Mouse (Mus musculus): ENCODE data around the gene Hlcs.

Hlcs gene

GRCm38 (mm10) chr16:94093151-94093863 is 220.1 kb downstream of the Hlcs start:
- no peak for DNase-seq

GRCm38 (mm10) chr16:94092511-94093150 is 220.7 kb downstream of the Hlcs start:
- no peak for DNase-seq

DNA sequence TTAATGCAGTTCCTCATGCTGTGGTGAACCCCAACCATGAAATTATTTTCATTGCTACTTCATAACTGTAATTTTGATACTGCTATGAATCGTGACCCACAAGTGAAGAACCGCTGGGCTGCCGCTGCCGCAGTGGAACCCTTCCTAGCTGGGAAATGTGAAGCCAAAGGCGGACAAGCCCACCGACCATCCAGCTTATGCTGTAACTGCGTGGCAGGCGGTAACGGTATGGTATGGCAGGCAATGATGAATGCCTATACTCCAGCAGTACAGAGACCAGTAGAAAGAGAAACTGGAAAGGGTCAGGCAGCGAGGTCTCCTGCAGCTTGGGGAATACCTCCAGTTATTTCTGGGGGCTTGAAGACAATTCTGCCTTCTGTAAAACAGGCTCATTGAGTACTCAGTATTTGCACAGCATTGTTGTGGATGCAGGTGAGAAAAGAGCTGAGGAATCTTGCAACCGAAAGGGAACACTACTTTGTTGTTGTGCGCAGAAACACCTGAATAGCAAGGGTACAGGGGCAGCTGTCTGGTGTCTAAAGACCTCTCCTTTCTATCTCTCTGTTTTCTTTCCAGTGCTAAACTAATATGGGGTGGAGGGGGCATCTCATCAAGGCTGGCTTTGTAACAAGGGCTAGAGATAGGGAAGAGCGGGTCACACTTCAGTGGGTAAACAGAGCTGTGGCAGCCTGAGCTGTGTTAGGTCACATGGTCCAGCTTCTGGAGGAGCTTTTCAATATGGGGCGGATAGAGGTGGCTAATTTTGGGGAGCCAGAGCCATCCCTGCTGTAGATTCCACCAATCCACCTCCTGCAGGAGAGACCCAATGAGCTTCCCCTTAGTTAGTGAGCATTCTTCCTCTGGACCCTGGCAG is 224.3 kb downstream of the Hlcs start:
- no peak for DNase-seq

DNA sequence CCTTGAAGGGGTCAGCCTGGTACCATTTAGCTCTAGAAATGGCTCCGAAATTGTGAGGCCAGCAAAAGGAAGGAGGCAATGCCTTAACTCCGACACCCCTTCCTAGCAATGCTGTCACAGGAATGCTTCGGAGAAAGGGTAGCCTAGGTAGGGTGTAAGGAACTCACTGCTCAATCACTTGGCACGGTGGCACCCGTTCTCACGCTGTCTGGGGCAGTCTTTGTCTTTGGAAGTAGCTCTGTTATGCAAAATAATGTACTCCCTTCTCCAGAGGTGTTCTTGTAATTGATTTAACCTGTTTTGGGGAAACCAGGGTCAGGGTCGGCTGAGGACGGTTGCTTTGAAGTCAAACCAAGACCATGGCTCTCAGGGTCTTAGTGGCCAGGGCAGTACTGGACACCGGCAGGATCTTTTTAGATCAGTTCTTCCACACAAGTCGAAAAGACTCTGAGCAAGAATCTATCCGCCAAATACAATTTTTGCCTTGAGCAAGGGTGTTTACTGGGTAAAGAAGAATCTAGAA is 225.1 kb downstream of the Hlcs start:
- DNase-seq, result no peak

DNA sequence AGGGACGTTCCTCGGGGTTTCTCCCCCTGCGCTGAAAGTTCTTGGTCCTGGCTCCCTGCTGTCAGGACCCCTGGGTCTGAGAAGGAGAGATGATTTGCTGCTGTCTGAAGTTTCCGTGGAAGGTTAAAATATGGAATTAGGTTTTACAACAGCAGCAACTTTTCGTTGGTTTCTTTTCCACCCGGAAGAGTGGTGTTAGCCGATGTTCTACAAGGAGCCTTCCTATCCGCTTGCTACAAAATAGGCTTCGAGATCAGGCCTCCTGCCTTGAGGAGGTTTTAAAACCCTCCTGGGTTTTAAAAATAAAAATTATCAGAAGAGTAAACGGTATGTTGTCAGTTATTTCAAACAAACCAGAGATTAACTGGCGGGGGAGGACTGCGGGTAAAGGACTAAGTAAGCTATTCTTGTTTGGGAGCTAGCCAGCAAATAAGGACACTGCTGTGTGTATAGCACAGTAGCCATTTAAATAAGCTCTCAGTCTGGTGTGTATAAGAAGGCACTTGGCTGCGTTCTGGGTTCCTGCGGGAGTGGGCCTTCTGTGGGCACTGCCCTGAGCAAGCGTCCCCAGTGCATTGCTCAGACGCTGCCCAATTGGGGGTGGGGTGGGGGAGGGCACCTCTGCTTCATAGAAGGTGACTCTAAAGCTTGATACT is 225.7 kb downstream of the Hlcs start:
- no peak for DNase-seq

- peak in 1 of 2 experiments; percentile 27 for DNase-seq
These were observed 226.4 kb downstream of the Hlcs start for GRCm38 (mm10) chr16:94086701-94087569.

DNA sequence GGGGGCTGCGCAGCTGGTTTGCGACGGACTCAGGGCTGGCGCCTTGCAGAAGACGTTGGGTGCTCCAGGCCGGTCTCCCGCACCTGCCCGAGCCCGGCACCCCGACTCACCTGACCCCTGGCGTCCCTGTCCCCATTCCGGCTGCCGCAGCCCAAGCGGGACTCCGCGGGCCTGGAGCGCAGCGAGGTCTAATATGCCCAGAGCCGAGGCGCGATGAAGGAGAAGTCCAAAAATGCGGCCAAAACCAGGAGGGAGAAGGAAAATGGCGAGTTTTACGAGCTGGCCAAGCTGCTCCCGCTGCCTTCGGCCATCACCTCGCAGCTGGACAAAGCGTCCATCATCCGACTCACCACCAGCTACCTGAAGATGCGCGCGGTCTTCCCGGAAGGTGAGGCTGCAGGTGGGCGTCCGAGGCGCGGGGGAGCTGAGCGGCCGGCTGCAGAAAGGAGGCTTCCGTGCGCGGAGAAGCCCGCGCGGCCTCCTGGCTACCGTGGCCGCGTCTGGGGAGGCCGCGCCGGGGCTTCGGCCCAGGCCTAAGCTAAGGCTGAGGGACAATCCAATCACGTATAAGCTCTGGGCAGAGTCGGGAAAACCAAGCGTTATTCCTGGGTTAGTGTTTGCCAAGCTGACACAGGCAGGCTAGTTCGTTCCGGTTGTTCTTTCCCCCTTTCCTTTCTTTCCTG is 227.6 kb downstream of the Hlcs start:
- no peak for DNase-seq

GRCm38 (mm10) chr16:94084711-94085602 is 228.4 kb downstream of the Hlcs start, which contains the start of gene Sim2:
Gene Sim2 (plus strand): TSS chr16:94084931.
- DNase-seq, result peak; percentile 63 to 84

- DNase-seq, result peak in 1 of 2 experiments; percentile 29
These were observed 229.4 kb downstream of the Hlcs start for GRCm38 (mm10) chr16:94083848-94084525.

- DNase-seq, result no peak
These were observed 230.2 kb downstream of the Hlcs start for GRCm38 (mm10) chr16:94082960-94083847.

GRCm38 (mm10) chr16:94081996-94082708 is 231.2 kb downstream of the Hlcs start:
- DNase-seq, result no peak

DNA sequence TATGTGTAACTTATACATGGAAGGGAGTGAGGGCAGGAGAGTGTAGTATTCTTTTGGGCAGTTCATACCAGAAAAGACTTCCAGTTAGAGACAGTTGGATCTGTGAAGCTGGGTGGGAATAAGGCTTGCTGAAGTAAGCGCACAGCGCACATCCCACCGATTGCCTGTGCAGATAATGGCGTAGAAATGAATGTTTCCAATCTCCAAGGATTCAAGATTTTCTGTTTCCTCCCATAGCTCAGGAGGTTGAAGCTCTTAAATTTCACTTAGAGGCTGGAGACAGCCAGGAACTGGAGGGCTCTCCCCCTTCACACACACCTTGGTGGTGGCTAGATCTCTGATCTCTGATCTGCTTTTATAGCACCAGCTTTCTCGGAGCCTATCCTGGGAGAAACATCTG is 231.8 kb downstream of the Hlcs start:
- DNase-seq, result no peak

DNA sequence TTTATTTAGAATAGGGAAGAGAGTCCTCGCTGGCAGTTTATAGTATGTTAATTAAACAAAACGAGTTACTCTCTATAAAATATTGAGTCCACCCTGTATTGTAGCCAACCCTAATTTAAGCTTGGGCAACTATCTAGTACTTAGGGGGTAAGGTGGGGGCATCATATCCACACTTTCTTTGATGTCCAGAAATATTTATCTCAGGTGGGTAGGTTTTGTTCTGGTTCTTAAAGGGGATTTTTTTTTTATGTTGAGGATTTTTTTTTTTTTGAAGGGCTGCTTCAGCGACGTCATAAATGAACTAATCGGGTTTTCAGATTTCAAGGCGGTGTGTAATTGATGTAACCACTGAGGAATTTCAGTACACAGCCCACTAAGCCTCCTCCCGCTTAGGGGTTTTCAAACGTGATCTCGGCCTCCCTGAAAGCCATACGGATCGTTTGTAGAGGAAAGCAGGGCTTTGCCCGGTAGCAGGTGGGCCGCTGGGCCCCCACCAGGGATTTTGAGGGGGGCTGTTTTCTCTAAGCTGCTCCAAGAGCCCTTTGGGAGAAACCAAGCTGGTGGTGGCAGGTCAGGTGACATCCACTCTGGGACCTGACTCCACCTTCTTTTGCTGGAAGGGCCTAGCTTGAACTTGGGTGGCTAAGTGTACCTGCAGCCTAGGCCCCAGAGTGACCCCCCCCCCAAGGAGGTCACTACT is 233.4 kb downstream of the Hlcs start:
- DNase-seq, result no peak

GRCm38 (mm10) chr16:94079075-94079855 is 234.1 kb downstream of the Hlcs start:
- no peak for DNase-seq
